Comparison of ENCODE assay signal across 11 mouse cellular contexts in the genomic region with DNA sequence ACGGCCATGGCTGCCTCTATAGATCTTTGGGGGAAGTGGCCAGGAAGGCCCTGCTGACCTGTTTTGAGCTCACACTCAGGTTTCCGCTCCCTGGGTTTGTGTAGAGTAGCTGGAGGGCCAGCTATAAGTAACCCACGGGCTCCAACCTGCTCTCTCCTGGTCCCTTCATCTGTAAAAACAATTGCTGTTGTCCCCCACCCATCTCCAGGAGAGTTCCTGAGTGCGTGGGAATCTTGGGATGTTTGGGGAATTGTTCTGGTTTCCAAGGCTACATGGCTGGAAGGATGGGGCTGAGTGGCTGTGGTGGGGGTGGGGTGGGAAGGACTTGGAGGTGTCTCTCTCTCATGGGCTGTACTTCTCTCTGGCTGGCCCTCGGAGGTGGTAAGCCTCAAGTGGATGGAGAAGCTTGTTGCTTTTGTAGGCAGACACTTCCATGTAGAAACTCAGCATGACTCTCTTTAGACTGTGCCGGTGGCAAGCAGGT.
A peak's percentile ranks its signal among the peaks of the same experiment; 100 is the strongest.
DNase-seq lines count a peak whose midpoint lies in the region; ATAC-seq and TF ChIP-seq lines count a peak whose summit lies in the region.
"Had no signal": no experiment of that assay in that cellular context is flagged by ENCODE, and none has a peak within 500 bp of the region (broad histone marks: within the 10 kb centered on the region; RNA-seq: fewer than 3 reads in every experiment).

No protein-coding gene starts in this region.

- no peaks in the 10 kb centered on the region for H3K36me3 ChIP-seq in heart, embryonic 13.5 days
- H3K36me3 ChIP-seq in liver, embryonic 14.5 days (replicated peaks; ENCODE audit: control insufficient read depth, insufficient read depth, low read depth), result no peaks in the 10 kb centered on the region
- H3K36me3 ChIP-seq: G1E had no signal

- WGBS in heart, embryonic 13.5 days, result 33% methylated on average over 6 of the region's 6 CpGs
- WGBS in liver, embryonic 14.5 days (ENCODE audit: insufficient replicate concordance), result 12% methylated on average over 6 of the region's 6 CpGs

- TF ChIP-seq EP300 in liver, embryonic 14.5 days (IDR thresholded peaks at IDR 0.05; ENCODE audit: low read depth), result no peak

- no peak for ATAC-seq in heart, embryonic 13.5 days (ENCODE audit: extremely low read depth, insufficient number of reproducible peaks, low FRiP score, low TSS enrichment)
- peak; percentile 60 for ATAC-seq in liver, embryonic 14.5 days (ENCODE audit: insufficient read depth)

- DNase-seq in Muller cell, postnatal 12 days (ENCODE audit: inconsistent ontology term), result peak; percentile 56
- DNase-seq in embryo, embryonic 10 days (ENCODE audit: low spot score), result peak; percentile 47
- no peak for DNase-seq in liver, embryonic 14.5 days (ENCODE audit: low read depth in 3 of 3, low spot score in 3 of 3)
- DNase-seq in thymus, postnatal 25 days, result no peak
- no peak for DNase-seq in adrenal gland, adult 2 months
- DNase-seq in adrenal gland, postnatal 14 days, result no peak
- no peak for DNase-seq in adrenal gland, postnatal 4 days (ENCODE audit: low spot score in 2 of 2)
- DNase-seq: cerebellum, postnatal 10 days; kidney, adult 2 months had no signal

- H3K27ac ChIP-seq in heart, embryonic 13.5 days (replicated peaks), result peak overlapping the region; percentile 68
- peak overlapping the region; percentile 99 for H3K27ac ChIP-seq in liver, embryonic 14.5 days

- no peak for TF ChIP-seq CTCF in liver, embryonic 14.5 days (IDR thresholded peaks at IDR 0.05; ENCODE audit: low read depth)

- H3K4me3 ChIP-seq in heart, embryonic 13.5 days, result no peak overlapping the region
- peak overlapping the region; percentile 43 to 51 for H3K4me3 ChIP-seq in liver, embryonic 14.5 days (ENCODE audit: insufficient read depth in 1 of 2, low read depth in 2 of 2, low read length in 2 of 2)

- peaks cover 12% of the 10 kb centered on the region; the same call in 1 of the 2 replicates for H3K27me3 ChIP-seq in heart, embryonic 13.5 days (replicated peaks)
- H3K27me3 ChIP-seq in liver, embryonic 14.5 days (ENCODE audit: control insufficient read depth, insufficient read depth, low read length), result no peaks in the 10 kb centered on the region

- peak overlapping the region; percentile 3; the same call in 1 of the 2 replicates for H3K9ac ChIP-seq in heart, embryonic 13.5 days
- H3K9ac ChIP-seq in liver, embryonic 14.5 days (replicated peaks), result peak overlapping the region; percentile 73

- peak overlapping the region; percentile 25 for H3K4me2 ChIP-seq in heart, embryonic 13.5 days
- H3K4me2 ChIP-seq in liver, embryonic 14.5 days (ENCODE audit: low read depth), result peak overlapping the region; percentile 69

- no peaks in the 10 kb centered on the region for H3K9me3 ChIP-seq in heart, embryonic 13.5 days
- H3K9me3 ChIP-seq in liver, embryonic 14.5 days (ENCODE audit: control insufficient read depth, low read length), result no peaks in the 10 kb centered on the region

- peaks cover 44% of the 10 kb centered on the region for H3K4me1 ChIP-seq in heart, embryonic 13.5 days
- H3K4me1 ChIP-seq in liver, embryonic 14.5 days (replicated peaks; ENCODE audit: control insufficient read depth in 2 of 2, insufficient read depth in 2 of 2, low read length in 1 of 2), result peaks cover 33 to 48% of the 10 kb centered on the region in 2 experiments

Comparison
In these comparisons a context has a peak if more than half of its experiments do, and no peak if none do; other contexts are left out.
1. DNase-seq: peak in Muller cell, postnatal 12 days (single experiment) and embryo, embryonic 10 days (single experiment); none in liver, embryonic 14.5 days (0 of 3), thymus, postnatal 25 days (single experiment), adrenal gland, adult 2 months (single experiment), adrenal gland, postnatal 14 days (single experiment) and adrenal gland, postnatal 4 days (0 of 2).